Mouse (Mus musculus) embryonic facial prominence, embryonic 12.5 days (tissue): Measurements from ENCODE around the gene H2-Ab1. TPM values are rescaled to one million over a fixed set of nuclear protein-coding genes. Genes with fewer than 3 reads are reported as not detected.

Experiments used
- ATAC-seq: fragments of 200-750 bp; cut with Nextera tagmentation; 2 replicates; pipeline ENCODE4 v1.8.0; 2017; ENCODE audit not compliant: insufficient number of reproducible peaks, insufficient read depth, low FRiP score, low TSS enrichment
- H3K27ac ChIP-seq: fragments of 300-500 bp; sonication (generic); 2 replicates; pipeline ENCODE4 v1.5.1; 2016; ENCODE audit warnings: mild to moderate bottlenecking
- H3K27me3 ChIP-seq: fragments of 300-500 bp; sonication (generic); 2 replicates; pipeline ENCODE4 v1.6.1; 2016; ENCODE audit warnings: mild to moderate bottlenecking, moderate library complexity
- H3K36me3 ChIP-seq: fragments of 300-500 bp; sonication (generic); 2 replicates; pipeline ENCODE4 v1.6.1; 2016; ENCODE audit warnings: mild to moderate bottlenecking
- H3K4me1 ChIP-seq: fragments of 300-500 bp; sonication (generic); 2 replicates; pipeline ENCODE4 v1.6.1; 2016
- H3K4me2 ChIP-seq: fragments of 300-500 bp; sonication (generic); replicated peaks from 2 replicates; pipeline ENCODE4 v1.6.1; 2016; ENCODE audit warnings: mild to moderate bottlenecking, moderate library complexity
- H3K4me3 ChIP-seq: fragments of 300-500 bp; sonication (generic); 2 replicates; pipeline ENCODE4 v1.5.1; 2016; ENCODE audit warnings: mild to moderate bottlenecking
- H3K9ac ChIP-seq: fragments of 300-500 bp; sonication (generic); 2 replicates; pipeline ENCODE4 v1.6.1; 2016; ENCODE audit warnings: mild to moderate bottlenecking, moderate library complexity
- H3K9me3 ChIP-seq: fragments of 300-500 bp; sonication (generic); 2 replicates; pipeline ENCODE4 v1.6.1; 2016; ENCODE audit warnings: mild to moderate bottlenecking, moderate library complexity
- WGBS: fragments of 180-500 bp; shearing (Covaris S2); methylation state at CpG from one replicate; pipeline ENCODE4 v1.1.7; 2016; 5-methylcytosine and 5-hydroxymethylcytosine counted together
- polyA plus RNA-seq: library from polyadenylated mRNA; unstranded; fragments of >200 nt; fragmentation: Nextera tagmentation; extraction: Ambion mirVana; gene quantifications from 2 replicates; pipeline ENCODE4 v1.2.1, GENCODE M21; 2016

H2-Ab1 gene
- polyA plus RNA-seq, result 2.9 and 3.4 TPM in 2 replicates

GRCm38 (mm10) chr17:34257594-34258375 is at the start of gene H2-Ab1:
TSS of gene H2-Ab1 (plus strand) at chr17:34257689.
- Histone ChIP-seq H3K4me1 (no peaks in the 10 kb centered on the region), H3K4me2 (no peak within 1 kb of the TSS), H3K9ac (no peak within 1 kb of the TSS), H3K4me3 (no peak within 1 kb of the TSS), H3K9me3 (no peaks in the 10 kb centered on the region), H3K36me3 (no peaks in the 10 kb centered on the region), H3K27ac (no peak within 1 kb of the TSS), H3K27me3 (peaks cover 6% of the 10 kb centered on the region; the same call in 1 of the 2 replicates)
- WGBS, result 73% methylated on average over 11 of the region's 11 CpGs
- ATAC-seq, result no peak

DNA sequence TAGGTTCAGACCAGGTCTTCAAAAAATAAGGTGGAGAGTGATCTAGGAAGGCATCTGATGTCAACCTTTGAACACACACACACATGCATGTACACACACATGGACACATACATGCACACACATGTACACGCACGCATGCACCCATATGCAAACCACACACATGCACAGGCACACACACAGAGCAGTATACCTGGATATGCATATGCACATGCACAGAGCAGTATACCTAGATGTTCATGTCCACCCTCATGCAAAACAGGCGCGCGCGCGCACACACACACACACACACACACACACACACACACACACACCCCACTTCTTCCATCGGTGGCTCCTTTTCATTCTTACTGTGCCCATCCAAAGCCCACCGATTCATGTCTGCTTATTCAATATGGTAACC is 49.6 kb upstream of the H2-Ab1 start:
- WGBS, result 97% methylated on average over 9 of the region's 9 CpGs
- H3K27me3 ChIP-seq, result peaks cover 83% of the 10 kb centered on the region

GRCm38 (mm10) chr17:34208421-34208820 is 49.1 kb upstream of the H2-Ab1 start:
- 18% methylated on average over 10 of the region's 10 CpGs for WGBS
- Histone ChIP-seq H3K27ac (no peak overlapping the region), H3K9ac (no peak overlapping the region), H3K4me3 (no peak overlapping the region), H3K4me2 (no peak overlapping the region), H3K27me3 (peaks cover 81% of the 10 kb centered on the region), H3K9me3 (no peaks in the 10 kb centered on the region), H3K4me1 (0 out of 2 replicates have a peak, but pooled peaks cover 6% of the 10 kb centered on the region), H3K36me3 (no peaks in the 10 kb centered on the region)
- no peak for ATAC-seq

More for the DNA sequence above, 49.6 kb upstream of the H2-Ab1 start:
- Histone ChIP-seq H3K4me1 (0 out of 2 replicates have a peak, but pooled peaks cover 6% of the 10 kb centered on the region), H3K36me3 (no peaks in the 10 kb centered on the region), H3K4me2 (no peak overlapping the region), H3K9me3 (no peaks in the 10 kb centered on the region), H3K9ac (no peak overlapping the region), H3K4me3 (no peak overlapping the region), H3K27ac (no peak overlapping the region)
- no peak for ATAC-seq

DNA sequence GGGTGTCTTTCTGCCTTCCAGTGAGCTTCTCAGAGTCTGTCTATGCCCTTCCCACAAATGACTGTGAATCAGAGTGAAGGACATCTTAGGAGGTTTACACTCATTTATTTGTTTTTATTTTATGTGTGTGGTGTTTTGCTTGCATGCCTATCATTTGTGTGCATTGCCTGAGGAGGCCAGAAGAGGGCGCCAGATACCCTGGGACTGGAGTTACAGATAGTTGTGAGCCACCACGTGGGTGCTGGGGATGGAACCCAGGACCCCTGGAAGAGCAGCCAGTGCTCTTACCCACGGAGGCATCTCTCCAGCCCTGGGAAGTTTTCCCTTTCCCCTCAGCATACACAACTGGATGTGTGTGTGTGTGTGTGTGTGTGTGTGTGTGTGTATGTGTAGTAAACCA is 47.8 kb upstream of the H2-Ab1 start:
- Histone ChIP-seq H3K9me3 (no peaks in the 10 kb centered on the region), H3K36me3 (no peaks in the 10 kb centered on the region), H3K4me2 (no peak overlapping the region), H3K9ac (no peak overlapping the region), H3K4me3 (no peak overlapping the region), H3K27ac (no peak overlapping the region), H3K27me3 (peaks cover 84% of the 10 kb centered on the region), H3K4me1 (0 out of 2 replicates have a peak, but pooled peaks cover 6% of the 10 kb centered on the region)
- no peak for ATAC-seq
- WGBS, result 27% methylated on average over 3 of the region's 3 CpGs

GRCm38 (mm10) chr17:34210599-34210998 is 46.9 kb upstream of the H2-Ab1 start:
- H3K4me3 ChIP-seq, result no peak overlapping the region
- no peaks in the 10 kb centered on the region for H3K9me3 ChIP-seq
- 76% methylated on average over 3 of the region's 3 CpGs for WGBS
- H3K4me1 ChIP-seq, result no peaks in the 10 kb centered on the region
- no peak overlapping the region for H3K27ac ChIP-seq
- no peak overlapping the region for H3K4me2 ChIP-seq
- no peaks in the 10 kb centered on the region for H3K36me3 ChIP-seq
- H3K27me3 ChIP-seq, result peaks cover 83% of the 10 kb centered on the region
- no peak for ATAC-seq
- no peak overlapping the region for H3K9ac ChIP-seq

DNA sequence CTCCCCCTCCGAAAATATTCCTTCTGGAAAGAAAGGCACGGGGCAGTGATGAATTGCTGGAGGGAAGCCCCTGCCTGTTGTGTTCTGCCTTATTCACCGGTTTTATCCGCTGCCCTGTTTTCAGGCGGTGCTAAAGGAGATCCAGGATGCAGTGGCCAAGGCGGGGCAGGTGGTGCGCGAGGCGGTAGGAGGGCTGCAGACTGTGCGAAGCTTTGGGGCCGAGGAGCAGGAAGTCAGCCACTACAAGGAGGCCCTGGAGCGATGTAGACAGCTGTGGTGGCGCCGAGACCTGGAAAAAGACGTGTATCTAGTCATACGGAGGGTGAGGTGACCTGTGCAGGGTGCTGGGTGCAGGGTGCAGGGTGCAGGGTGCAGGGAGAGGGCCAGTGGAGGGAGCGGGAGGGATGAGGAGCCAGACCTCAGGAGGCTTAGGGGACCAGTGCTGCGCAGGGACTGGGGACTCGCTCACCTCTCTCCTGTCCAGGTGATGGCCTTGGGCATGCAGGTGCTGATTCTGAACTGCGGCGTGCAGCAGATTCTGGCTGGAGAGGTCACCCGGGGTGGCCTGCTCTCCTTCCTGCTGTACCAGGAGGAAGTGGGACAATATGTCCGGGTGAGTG is 45.6 kb upstream of the H2-Ab1 start:
- Histone ChIP-seq H3K4me1 (no peaks in the 10 kb centered on the region), H3K9me3 (no peaks in the 10 kb centered on the region), H3K9ac (no peak overlapping the region), H3K4me2 (no peak overlapping the region), H3K4me3 (no peak overlapping the region), H3K27ac (no peak overlapping the region), H3K27me3 (peaks cover 70% of the 10 kb centered on the region), H3K36me3 (no peaks in the 10 kb centered on the region)
- 20% methylated on average over 23 of the region's 23 CpGs for WGBS
- no peak for ATAC-seq

DNA sequence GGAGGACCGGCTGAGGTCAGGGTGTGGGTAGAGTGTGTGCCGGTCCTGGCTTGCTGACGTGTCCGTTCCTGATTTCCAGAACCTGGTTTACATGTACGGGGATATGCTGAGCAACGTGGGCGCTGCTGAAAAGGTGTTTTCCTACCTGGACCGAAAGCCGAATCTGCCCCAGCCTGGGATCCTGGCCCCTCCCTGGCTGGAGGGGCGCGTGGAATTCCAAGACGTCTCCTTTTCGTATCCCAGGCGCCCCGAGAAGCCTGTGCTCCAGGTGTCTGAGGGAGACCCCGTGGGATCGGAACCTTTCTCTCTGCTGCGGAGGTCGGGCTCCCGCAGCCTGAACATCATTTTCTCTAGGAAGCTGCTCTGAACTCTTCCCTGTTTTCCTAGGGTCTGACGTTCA is 43.6 kb upstream of the H2-Ab1 start:
- no peak overlapping the region for H3K4me2 ChIP-seq
- ATAC-seq, result no peak
- H3K27ac ChIP-seq, result no peak overlapping the region
- peaks cover 4% of the 10 kb centered on the region; the same call in 1 of the 2 replicates for H3K9me3 ChIP-seq
- WGBS, result 42% methylated on average over 21 of the region's 21 CpGs
- peaks cover 55% of the 10 kb centered on the region for H3K27me3 ChIP-seq
- H3K4me1 ChIP-seq, result no peaks in the 10 kb centered on the region
- H3K4me3 ChIP-seq, result no peak overlapping the region
- H3K9ac ChIP-seq, result no peak overlapping the region
- no peaks in the 10 kb centered on the region for H3K36me3 ChIP-seq

- H3K9ac ChIP-seq, result no peak overlapping the region
- no peak overlapping the region for H3K4me3 ChIP-seq
- no peak for ATAC-seq
- H3K27ac ChIP-seq, result no peak overlapping the region
- H3K4me2 ChIP-seq, result no peak overlapping the region
- H3K9me3 ChIP-seq, result peaks cover 4% of the 10 kb centered on the region; the same call in 1 of the 2 replicates
- H3K36me3 ChIP-seq, result no peaks in the 10 kb centered on the region
- H3K4me1 ChIP-seq, result no peaks in the 10 kb centered on the region
- 80% methylated on average over 12 of the region's 12 CpGs for WGBS
- peaks cover 52% of the 10 kb centered on the region for H3K27me3 ChIP-seq
Measured at GRCm38 (mm10) chr17:34215176-34215575, 42.3 kb upstream of the H2-Ab1 start.

DNA sequence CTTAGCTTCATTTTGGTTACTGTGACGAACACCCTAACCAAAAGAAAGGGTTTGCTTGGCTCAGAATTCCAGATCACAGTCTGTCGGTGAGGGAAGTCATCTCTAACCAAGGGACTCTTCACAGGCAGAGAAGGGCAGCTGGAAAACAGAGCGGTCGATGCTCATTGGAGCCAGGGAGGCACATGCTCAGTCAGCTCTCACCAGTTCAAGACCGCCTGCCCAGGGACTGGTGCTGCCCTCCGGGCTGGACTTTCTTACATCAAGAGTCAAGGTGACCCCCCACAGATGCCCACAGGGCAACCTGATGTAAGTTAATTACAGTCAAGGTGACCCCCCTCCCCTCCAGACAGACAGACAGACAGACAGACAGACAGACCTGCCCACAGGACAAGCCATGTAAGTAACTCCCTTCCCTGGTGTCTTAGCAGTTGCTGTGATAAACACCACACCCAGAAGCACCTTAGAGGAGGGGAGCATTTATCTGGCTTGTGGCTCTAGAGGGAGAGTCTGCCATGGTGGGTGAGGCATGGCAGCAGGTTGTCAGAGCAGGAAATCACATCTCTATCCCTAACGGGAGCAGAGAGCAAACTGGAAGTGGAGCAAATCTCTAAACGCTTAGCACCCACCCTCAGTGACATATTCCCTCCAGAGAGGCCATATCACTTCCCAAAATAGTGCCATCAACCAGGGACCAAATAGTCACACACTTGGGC is 40.1 kb upstream of the H2-Ab1 start:
- WGBS, result 86% methylated on average over 8 of the region's 8 CpGs
- no peak for ATAC-seq
- H3K27ac ChIP-seq, result no peak overlapping the region
- no peaks in the 10 kb centered on the region for H3K36me3 ChIP-seq
- H3K27me3 ChIP-seq, result peaks cover 30% of the 10 kb centered on the region
- peaks cover 4% of the 10 kb centered on the region; the same call in 1 of the 2 replicates for H3K9me3 ChIP-seq
- H3K4me1 ChIP-seq, result no peaks in the 10 kb centered on the region
- no peak overlapping the region for H3K9ac ChIP-seq
- H3K4me3 ChIP-seq, result no peak overlapping the region
- H3K4me2 ChIP-seq, result no peak overlapping the region

DNA sequence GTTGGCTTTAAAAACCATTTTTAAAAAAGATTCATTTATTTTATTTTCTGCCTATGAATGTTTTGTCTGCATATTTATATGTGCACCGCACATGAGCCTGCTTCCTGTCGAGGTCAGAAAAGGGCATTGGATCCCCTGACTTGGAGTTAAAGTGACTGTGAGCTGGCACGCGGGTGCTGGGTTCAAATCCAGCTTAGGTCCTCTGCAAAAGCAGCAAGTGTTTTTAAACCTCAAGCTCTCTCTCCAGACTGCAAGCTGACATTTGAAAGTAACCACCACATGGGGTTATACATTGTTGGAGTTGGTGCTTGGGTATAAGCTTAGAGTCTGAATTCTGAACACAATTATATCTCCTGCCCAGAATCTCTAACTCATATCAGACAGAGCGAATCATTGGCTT is 39.5 kb upstream of the H2-Ab1 start:
- 83% methylated on average over 5 of the region's 5 CpGs for WGBS
- no peak for ATAC-seq
- no peak overlapping the region for H3K9ac ChIP-seq
- H3K4me2 ChIP-seq, result no peak overlapping the region
- H3K27me3 ChIP-seq, result peaks cover 24% of the 10 kb centered on the region
- H3K36me3 ChIP-seq, result no peaks in the 10 kb centered on the region
- H3K27ac ChIP-seq, result no peak overlapping the region
- H3K9me3 ChIP-seq, result peaks cover 4% of the 10 kb centered on the region; the same call in 1 of the 2 replicates
- no peak overlapping the region for H3K4me3 ChIP-seq
- no peaks in the 10 kb centered on the region for H3K4me1 ChIP-seq

GRCm38 (mm10) chr17:34218675-34219074 is 38.8 kb upstream of the H2-Ab1 start:
- H3K9ac ChIP-seq, result no peak overlapping the region
- H3K9me3 ChIP-seq, result peaks cover 4% of the 10 kb centered on the region; the same call in 1 of the 2 replicates
- no peak overlapping the region for H3K4me3 ChIP-seq
- no peak for ATAC-seq
- H3K4me1 ChIP-seq, result no peaks in the 10 kb centered on the region
- no peaks in the 10 kb centered on the region for H3K36me3 ChIP-seq
- peaks cover 19% of the 10 kb centered on the region for H3K27me3 ChIP-seq
- 84% methylated on average over 11 of the region's 11 CpGs for WGBS
- H3K4me2 ChIP-seq, result no peak overlapping the region
- no peak overlapping the region for H3K27ac ChIP-seq
